Mouse (Mus musculus) neural tube, embryonic 11.5 days (tissue): ENCODE measurements around the gene Cpm. TPM values are rescaled to one million over a fixed set of nuclear protein-coding genes. Genes with fewer than 3 reads are reported as not detected.

Source experiments
- ATAC-seq: fragments of 200-750 bp; cut with Nextera tagmentation; 2 replicates; pipeline ENCODE4 v1.8.0; 2017; ENCODE audit warnings: moderate number of reproducible peaks, mild to moderate bottlenecking, moderate TSS enrichment, moderate library complexity; ENCODE audit not compliant: insufficient read depth, low FRiP score, low TSS enrichment
- DNase-seq: peaks from one replicate; pipeline ENCODE4 v3.0.0-alpha.2; 2015; ENCODE audit warnings: low spot score
- H3K27ac ChIP-seq: fragments of 300-500 bp; sonication (generic); 2 replicates; pipeline ENCODE4 v1.5.1; 2014; ENCODE audit warnings: low read depth, mild to moderate bottlenecking, low read length
- H3K27me3 ChIP-seq: fragments of 300-500 bp; sonication (generic); 2 replicates; pipeline ENCODE4 v1.6.1; 2014; ENCODE audit warnings: mild to moderate bottlenecking, low read length, mixed read lengths; ENCODE audit not compliant: control insufficient read depth, insufficient read depth
- H3K36me3 ChIP-seq: fragments of 300-500 bp; sonication (generic); 2 replicates; pipeline ENCODE4 v1.6.1; 2014; ENCODE audit warnings: mild to moderate bottlenecking, low read length, moderate library complexity, mixed read lengths; ENCODE audit not compliant: control insufficient read depth, insufficient read depth
- H3K4me1 ChIP-seq: fragments of 300-500 bp; sonication (generic); 2 replicates; pipeline ENCODE4 v1.6.1; 2014; ENCODE audit warnings: low read length, mixed read lengths; ENCODE audit not compliant: control insufficient read depth, insufficient read depth
- H3K4me2 ChIP-seq: fragments of 300-500 bp; sonication (generic); 2 replicates; pipeline ENCODE4 v1.6.1; 2014; ENCODE audit warnings: low read depth, mild to moderate bottlenecking, moderate library complexity
- H3K4me3 ChIP-seq: fragments of 300-500 bp; sonication (generic); 2 replicates; pipeline ENCODE4 v1.5.1; 2014; ENCODE audit warnings: low read depth, low read length
- H3K9ac ChIP-seq: fragments of 300-500 bp; sonication (generic); 2 replicates; pipeline ENCODE4 v1.6.1; 2014; ENCODE audit warnings: mild to moderate bottlenecking, low read length
- H3K9me3 ChIP-seq: fragments of 300-500 bp; sonication (generic); 2 replicates; pipeline ENCODE4 v1.6.1; 2016; ENCODE audit warnings: low read length; ENCODE audit not compliant: control insufficient read depth
- WGBS: fragments of 180-500 bp; shearing (Covaris S2); extraction: QIAGEN DNeasy Blood & Tissue Kit; methylation state at CpG from one replicate; pipeline ENCODE4 v1.1.7; 2014; 5-methylcytosine and 5-hydroxymethylcytosine counted together
- polyA plus RNA-seq: library from polyadenylated mRNA; unstranded; fragments of >200 nt; fragmentation: Nextera tagmentation; extraction: Ambion mirVana; gene quantifications from 2 replicates; pipeline ENCODE4 v1.2.1, GENCODE M21; 2014

The Cpm gene
- polyA plus RNA-seq, 1 experiment from 2014 or later = 21.1 TPM

GRCm38 (mm10) chr10:117633564-117634208 is 4.4 kb downstream of the Cpm start:
- Histone ChIP-seq H3K36me3 (no peaks in the 10 kb centered on the region), H3K27ac (no peak overlapping the region), H3K4me3 (no peak overlapping the region), H3K9ac (no peak overlapping the region), H3K27me3 (peaks cover 16% of the 10 kb centered on the region), H3K4me1 (peaks cover 2% of the 10 kb centered on the region; the same call in 1 of the 2 replicates), H3K4me2 (no peak overlapping the region), H3K9me3 (no peaks in the 10 kb centered on the region)
- 89% methylated on average over 5 of the region's 5 CpGs for WGBS
- DNase-seq (no peak), ATAC-seq (no peak)

GRCm38 (mm10) chr10:117634323-117635030 is 5.2 kb downstream of the Cpm start:
- no peak for ATAC-seq
- no peaks in the 10 kb centered on the region for H3K36me3 ChIP-seq
- H3K27me3 ChIP-seq = peaks cover 12% of the 10 kb centered on the region
- 87% methylated on average over 10 of the region's 10 CpGs for WGBS
- no peak for DNase-seq
- H3K4me2 ChIP-seq = no peak overlapping the region
- no peak overlapping the region for H3K9ac ChIP-seq
- H3K4me3 ChIP-seq = no peak overlapping the region
- peaks cover 2% of the 10 kb centered on the region; the same call in 1 of the 2 replicates for H3K4me1 ChIP-seq
- no peaks in the 10 kb centered on the region for H3K9me3 ChIP-seq
- H3K27ac ChIP-seq = no peak overlapping the region

GRCm38 (mm10) chr10:117635078-117635771 is 5.9 kb downstream of the Cpm start:
- Histone ChIP-seq H3K4me2 (no peak overlapping the region), H3K27me3 (peaks cover 6% of the 10 kb centered on the region), H3K27ac (no peak overlapping the region), H3K9me3 (no peaks in the 10 kb centered on the region), H3K4me1 (no peaks in the 10 kb centered on the region), H3K9ac (no peak overlapping the region), H3K36me3 (no peaks in the 10 kb centered on the region), H3K4me3 (no peak overlapping the region)
- 94% methylated on average over 8 of the region's 8 CpGs for WGBS
- no peak for DNase-seq
- ATAC-seq = no peak

GRCm38 (mm10) chr10:117635823-117636589 is 6.7 kb downstream of the Cpm start:
- no peaks in the 10 kb centered on the region for H3K9me3 ChIP-seq
- no peak overlapping the region for H3K4me2 ChIP-seq
- WGBS = 78% methylated on average over 3 of the region's 3 CpGs
- no peak overlapping the region for H3K4me3 ChIP-seq
- no peaks in the 10 kb centered on the region for H3K36me3 ChIP-seq
- ATAC-seq = no peak
- no peaks in the 10 kb centered on the region for H3K27me3 ChIP-seq
- DNase-seq = no peak
- H3K4me1 ChIP-seq = no peaks in the 10 kb centered on the region
- no peak overlapping the region for H3K27ac ChIP-seq
- H3K9ac ChIP-seq = no peak overlapping the region

- Histone ChIP-seq H3K4me2 (no peak overlapping the region), H3K9ac (no peak overlapping the region), H3K9me3 (no peaks in the 10 kb centered on the region), H3K27ac (no peak overlapping the region), H3K27me3 (no peaks in the 10 kb centered on the region), H3K36me3 (no peaks in the 10 kb centered on the region), H3K4me1 (no peaks in the 10 kb centered on the region), H3K4me3 (no peak overlapping the region)
- no peak for DNase-seq
- ATAC-seq = no peak
- 74% methylated on average over 9 of the region's 9 CpGs for WGBS
These were observed 7.9 kb downstream of the Cpm start for GRCm38 (mm10) chr10:117637062-117637744.

GRCm38 (mm10) chr10:117637745-117638577 is 8.7 kb downstream of the Cpm start:
- H3K27me3 ChIP-seq = no peaks in the 10 kb centered on the region
- no peak for ATAC-seq
- H3K4me1 ChIP-seq = no peaks in the 10 kb centered on the region
- H3K4me2 ChIP-seq = no peak overlapping the region
- no peak overlapping the region for H3K27ac ChIP-seq
- H3K9me3 ChIP-seq = no peaks in the 10 kb centered on the region
- WGBS = 66% methylated on average over 9 of the region's 9 CpGs
- H3K9ac ChIP-seq = no peak overlapping the region
- no peaks in the 10 kb centered on the region for H3K36me3 ChIP-seq
- no peak for DNase-seq
- H3K4me3 ChIP-seq = no peak overlapping the region

GRCm38 (mm10) chr10:117638578-117639220 is 9.4 kb downstream of the Cpm start:
- DNase-seq (no peak), ATAC-seq (no peak)
- Histone ChIP-seq H3K27ac (no peak overlapping the region), H3K4me3 (no peak overlapping the region), H3K9me3 (no peaks in the 10 kb centered on the region), H3K9ac (no peak overlapping the region), H3K36me3 (no peaks in the 10 kb centered on the region), H3K4me2 (no peak overlapping the region), H3K27me3 (no peaks in the 10 kb centered on the region), H3K4me1 (no peaks in the 10 kb centered on the region)
- 78% methylated on average over 7 of the region's 7 CpGs for WGBS
